Mouse (Mus musculus) lung, postnatal 0 days (tissue): ENCODE measurements at regions not wholly inside any gene's neighbourhood (a gene's known extent, or its start where the extent isn't known, plus 50 kb on each side); places are given as distances from the start of the nearest gene placed in this dataset.

ENCODE experiments used
- ATAC-seq: fragments of 200-750 bp; cut with Nextera tagmentation; 2 replicates; pipeline ENCODE4 v1.8.0; 2017; ENCODE audit warnings: moderate library complexity
- DNase-seq: peaks from one replicate; pipeline ENCODE4 v3.0.0-alpha.2; 2016; ENCODE audit warnings: low spot score
- H3K27ac ChIP-seq: fragments of 300-500 bp; sonication (generic); 2 replicates; pipeline ENCODE4 v1.5.1; 2014; ENCODE audit warnings: antibody characterized with exemption, mild to moderate bottlenecking, low read length, mixed read lengths
- H3K27me3 ChIP-seq: fragments of 300-500 bp; sonication (generic); replicated peaks from 2 replicates; pipeline ENCODE4 v1.6.1; 2014; ENCODE audit warnings: low read length, mixed read lengths; ENCODE audit not compliant: insufficient read depth
- H3K36me3 ChIP-seq: fragments of 300-500 bp; sonication (generic); 2 replicates; pipeline ENCODE4 v1.6.1; 2014; ENCODE audit warnings: low read length, mixed read lengths; ENCODE audit not compliant: insufficient read depth
- H3K4me1 ChIP-seq: fragments of 300-500 bp; sonication (generic); 2 replicates; pipeline ENCODE4 v1.6.1; 2014; ENCODE audit warnings: antibody characterized with exemption, low read depth, low read length, mixed read lengths; ENCODE audit not compliant: insufficient read depth
- H3K4me2 ChIP-seq: fragments of 300-500 bp; sonication (generic); replicated peaks from 2 replicates; pipeline ENCODE4 v1.6.1; 2014; ENCODE audit warnings: low read depth, mild to moderate bottlenecking, low read length, moderate library complexity, mixed read lengths
- H3K4me3 ChIP-seq: fragments of 300-500 bp; sonication (generic); 2 replicates; pipeline ENCODE4 v1.5.1; 2014; ENCODE audit warnings: low read depth, low read length
- H3K9ac ChIP-seq: fragments of 300-500 bp; sonication (generic); replicated peaks from 2 replicates; pipeline ENCODE4 v1.6.1; 2014; ENCODE audit warnings: low read depth, mild to moderate bottlenecking
- H3K9me3 ChIP-seq: fragments of 300-500 bp; sonication (generic); 2 replicates; pipeline ENCODE4 v1.6.1; 2016; ENCODE audit warnings: low read length, mixed read lengths
- CTCF ChIP-seq: IDR thresholded peaks from 2 replicates; pipeline ENCODE4 v1.5.1; 2016; ENCODE audit warnings: antibody characterized with exemption, mild to moderate bottlenecking
- EP300 ChIP-seq: IDR thresholded peaks from 2 replicates; pipeline ENCODE4 v1.6.1; 2016; ENCODE audit warnings: antibody characterized with exemption, mild to moderate bottlenecking, control low read depth
- WGBS: fragments of 180-500 bp; shearing (Covaris S2); extraction: QIAGEN DNeasy Blood & Tissue Kit; methylation state at CpG from one replicate; pipeline ENCODE4 v1.1.7; 2014; 5-methylcytosine and 5-hydroxymethylcytosine counted together

- DNase-seq (peak; percentile 13), ATAC-seq (no peak)
- H3K9me3 ChIP-seq = no peaks in the 10 kb centered on the region
- no peak overlapping the region for H3K9ac ChIP-seq
- no peaks in the 10 kb centered on the region for H3K36me3 ChIP-seq
- no peak overlapping the region for H3K4me3 ChIP-seq
- no peak overlapping the region for H3K27ac ChIP-seq
- no peak for TF ChIP-seq CTCF
- TF ChIP-seq EP300 = no peak
- H3K4me2 ChIP-seq = no peak overlapping the region
- WGBS = 41% methylated on average over 6 of the region's 6 CpGs
- no peaks in the 10 kb centered on the region for H3K4me1 ChIP-seq
- no peaks in the 10 kb centered on the region for H3K27me3 ChIP-seq
Observed at GRCm38 (mm10) chr9:73223111-73223510, 109.9 kb downstream of the Rsl24d1 start.

- H3K9ac ChIP-seq = no peak overlapping the region
- DNase-seq = peak; percentile 4
- H3K4me3 ChIP-seq = no peak overlapping the region
- no peaks in the 10 kb centered on the region for H3K4me1 ChIP-seq
- 48% methylated on average over 5 of the region's 5 CpGs for WGBS
- no peak for ATAC-seq
- H3K36me3 ChIP-seq = no peaks in the 10 kb centered on the region
- H3K9me3 ChIP-seq = no peaks in the 10 kb centered on the region
- H3K4me2 ChIP-seq = no peak overlapping the region
- no peak overlapping the region for H3K27ac ChIP-seq
- no peaks in the 10 kb centered on the region for H3K27me3 ChIP-seq
- TF ChIP-seq EP300 (no peak), CTCF (no peak)
Observed at GRCm38 (mm10) chr9:73240188-73240587, 127.0 kb downstream of the Rsl24d1 start.

- H3K4me2 ChIP-seq = no peak overlapping the region
- no peak overlapping the region for H3K27ac ChIP-seq
- H3K36me3 ChIP-seq = no peaks in the 10 kb centered on the region
- no peak for ATAC-seq
- 52% methylated on average over 4 of the region's 4 CpGs for WGBS
- H3K4me1 ChIP-seq = no peaks in the 10 kb centered on the region
- no peaks in the 10 kb centered on the region for H3K27me3 ChIP-seq
- no peak for TF ChIP-seq EP300
- no peak for TF ChIP-seq CTCF
- H3K4me3 ChIP-seq = no peak overlapping the region
- no peak for DNase-seq
- H3K9me3 ChIP-seq = no peaks in the 10 kb centered on the region
- H3K9ac ChIP-seq = no peak overlapping the region
Observed at GRCm38 (mm10) chr9:73242521-73243308, 129.5 kb downstream of the Rsl24d1 start.

- Histone ChIP-seq H3K36me3 (no peaks in the 10 kb centered on the region), H3K9me3 (no peaks in the 10 kb centered on the region), H3K4me2 (no peak overlapping the region), H3K9ac (no peak overlapping the region), H3K27ac (no peak overlapping the region), H3K4me3 (no peak overlapping the region), H3K27me3 (no peaks in the 10 kb centered on the region), H3K4me1 (no peaks in the 10 kb centered on the region)
- ATAC-seq (no peak), DNase-seq (no peak)
- 74% methylated on average over 3 of the region's 3 CpGs for WGBS
- TF ChIP-seq CTCF = no peak
- no peak for TF ChIP-seq EP300
Observed at GRCm38 (mm10) chr9:73244177-73244576, 131.0 kb downstream of the Rsl24d1 start.

GRCm38 (mm10) chr9:73245524-73245923 is 132.3 kb downstream of the Rsl24d1 start:
- TF ChIP-seq EP300 = no peak
- no peak for TF ChIP-seq CTCF
- no peak overlapping the region for H3K4me2 ChIP-seq
- ATAC-seq (no peak), DNase-seq (no peak)
- H3K9me3 ChIP-seq = no peaks in the 10 kb centered on the region
- no peaks in the 10 kb centered on the region for H3K4me1 ChIP-seq
- 67% methylated on average over 7 of the region's 7 CpGs for WGBS
- no peak overlapping the region for H3K9ac ChIP-seq
- H3K4me3 ChIP-seq = no peak overlapping the region
- no peak overlapping the region for H3K27ac ChIP-seq
- no peaks in the 10 kb centered on the region for H3K27me3 ChIP-seq
- H3K36me3 ChIP-seq = no peaks in the 10 kb centered on the region

GRCm38 (mm10) chr9:73258171-73258570 is 144.9 kb downstream of the Rsl24d1 start:
- ATAC-seq (no peak), DNase-seq (no peak)
- WGBS = 54% methylated on average over 9 of the region's 9 CpGs
- H3K9ac ChIP-seq = no peak overlapping the region
- no peaks in the 10 kb centered on the region for H3K4me1 ChIP-seq
- no peak overlapping the region for H3K4me3 ChIP-seq
- H3K27me3 ChIP-seq = no peaks in the 10 kb centered on the region
- no peaks in the 10 kb centered on the region for H3K36me3 ChIP-seq
- H3K9me3 ChIP-seq = no peaks in the 10 kb centered on the region
- TF ChIP-seq EP300 (no peak), CTCF (no peak)
- H3K27ac ChIP-seq = no peak overlapping the region
- no peak overlapping the region for H3K4me2 ChIP-seq

GRCm38 (mm10) chr9:73258640-73259039 is 145.4 kb downstream of the Rsl24d1 start:
- DNase-seq (no peak), ATAC-seq (no peak)
- no peaks in the 10 kb centered on the region for H3K27me3 ChIP-seq
- no peak overlapping the region for H3K27ac ChIP-seq
- no peak overlapping the region for H3K9ac ChIP-seq
- no peak overlapping the region for H3K4me2 ChIP-seq
- TF ChIP-seq EP300 (no peak), CTCF (no peak)
- H3K4me1 ChIP-seq = no peaks in the 10 kb centered on the region
- 79% methylated on average over 8 of the region's 8 CpGs for WGBS
- no peaks in the 10 kb centered on the region for H3K36me3 ChIP-seq
- H3K9me3 ChIP-seq = no peaks in the 10 kb centered on the region
- H3K4me3 ChIP-seq = no peak overlapping the region
